Mouse (Mus musculus) erythroblast, adult 5-6 weeks (primary cell): ENCODE results near the gene Rbfox3. TPM values are rescaled to one million over a fixed set of nuclear protein-coding genes. Genes with fewer than 3 reads are reported as not detected.

Source experiments
- ATAC-seq: replicated peaks from 2 replicates; pipeline ENCODE4 v1.8.0; 2016; ENCODE audit warnings: moderate number of reproducible peaks, mild to moderate bottlenecking, moderate TSS enrichment, inconsistent platforms; ENCODE audit not compliant: poor library complexity, low FRiP score, severe bottlenecking
- total RNA-seq, 2 experiments: library from RNA; stranded (forward) in 1 of 2; stranded (reverse) in 1 of 2; fragments of 150-400 nt in 1 of 2; fragments of 200-764, 138-1000 nt in 1 of 2; gene quantifications; 2 replicates each; pipeline versions ENCODE4 v1.2.3 to v1.2.4; 2015 to 2017; ENCODE audit warnings: low replicate concordance in 2 of 2

Rbfox3 gene
- total RNA-seq, 2 experiments from 2014 or later: not detected

- ATAC-seq: no peak
These were observed 370.9 kb downstream of the Rbfox3 start for GRCm38 (mm10) chr11:118540411-118541026.

DNA sequence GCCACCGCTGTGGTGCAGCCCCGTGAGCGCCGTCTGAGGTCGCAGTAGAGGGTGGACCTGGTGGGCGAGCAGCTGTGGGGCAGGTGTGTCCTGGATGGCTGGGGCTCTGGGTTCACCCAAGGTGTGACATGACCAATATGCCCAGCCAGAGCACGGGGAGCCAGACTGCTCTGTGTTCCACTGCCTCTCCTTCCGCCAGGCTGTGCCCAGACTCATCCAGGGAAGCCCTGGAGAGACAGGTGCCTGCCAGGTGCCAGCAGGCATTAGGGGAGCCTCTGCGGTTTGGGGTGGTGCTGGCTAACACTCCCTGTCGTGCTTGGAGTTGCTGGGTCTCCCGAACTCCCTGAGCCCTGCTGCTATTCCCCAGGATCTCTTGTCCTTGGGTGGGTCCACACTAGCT is 373.4 kb downstream of the Rbfox3 start:
- ATAC-seq: no peak

- ATAC-seq: no peak
These were observed 376.9 kb downstream of the Rbfox3 start for GRCm38 (mm10) chr11:118534382-118535092.

GRCm38 (mm10) chr11:118530313-118530712 is 381.1 kb downstream of the Rbfox3 start:
- ATAC-seq: no peak

- no peak for ATAC-seq
These were observed 382.6 kb downstream of the Rbfox3 start for GRCm38 (mm10) chr11:118528761-118529160.

GRCm38 (mm10) chr11:118525059-118525458 is 386.3 kb downstream of the Rbfox3 start:
- ATAC-seq: no peak

DNA sequence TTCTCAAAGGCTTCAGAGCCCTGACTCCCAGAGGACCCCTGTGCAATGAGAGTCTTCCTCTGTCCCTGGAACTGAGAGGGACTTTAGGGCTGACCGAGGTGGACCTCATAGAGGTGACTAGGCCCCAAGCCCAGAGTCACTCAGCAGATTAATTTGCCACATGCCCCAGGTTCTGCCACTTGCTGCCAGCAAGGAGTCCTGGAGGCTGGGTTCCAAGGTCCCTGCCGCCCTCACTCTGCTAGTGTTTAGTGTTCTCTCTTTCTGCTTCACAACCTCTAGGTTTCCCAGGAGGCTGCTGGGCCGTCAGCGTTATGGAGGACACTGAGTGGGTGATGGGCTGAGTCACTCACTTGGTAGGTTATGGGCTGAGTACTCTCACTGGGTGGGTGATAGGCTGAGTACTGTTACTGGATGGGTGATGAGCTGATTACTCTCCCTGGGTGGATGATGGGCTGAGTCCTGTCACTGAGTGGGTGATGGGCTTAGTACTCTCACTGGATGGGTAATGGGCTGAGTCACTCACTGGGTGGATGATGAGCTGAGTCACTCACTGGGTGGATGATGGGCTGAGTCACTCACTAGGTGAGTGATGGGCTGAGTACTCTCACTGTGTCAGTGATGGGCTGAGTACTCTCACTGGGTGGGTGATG is 387.8 kb downstream of the Rbfox3 start:
- ATAC-seq: no peak

DNA sequence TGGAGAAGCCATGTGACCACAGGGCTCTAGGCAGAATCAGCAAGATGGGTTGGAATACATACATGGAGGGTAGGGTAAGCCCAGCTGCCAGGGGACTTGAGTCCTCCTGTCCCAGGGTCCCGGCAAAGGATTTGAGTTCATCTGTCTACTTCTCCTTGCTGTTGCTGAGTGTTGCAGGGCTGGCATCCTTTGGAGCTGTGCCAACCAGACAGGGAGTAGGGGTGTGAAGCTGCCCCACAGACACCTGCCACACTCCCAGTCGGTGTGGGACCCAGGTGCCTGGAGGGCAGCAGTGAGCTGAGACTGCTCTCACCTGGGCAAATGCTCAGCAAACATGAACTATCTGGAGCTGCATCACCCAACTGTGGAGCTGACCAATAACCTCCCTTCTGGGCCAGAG is 390.5 kb downstream of the Rbfox3 start:
- no peak for ATAC-seq

GRCm38 (mm10) chr11:118520251-118520650 is 391.1 kb downstream of the Rbfox3 start:
- ATAC-seq: no peak

DNA sequence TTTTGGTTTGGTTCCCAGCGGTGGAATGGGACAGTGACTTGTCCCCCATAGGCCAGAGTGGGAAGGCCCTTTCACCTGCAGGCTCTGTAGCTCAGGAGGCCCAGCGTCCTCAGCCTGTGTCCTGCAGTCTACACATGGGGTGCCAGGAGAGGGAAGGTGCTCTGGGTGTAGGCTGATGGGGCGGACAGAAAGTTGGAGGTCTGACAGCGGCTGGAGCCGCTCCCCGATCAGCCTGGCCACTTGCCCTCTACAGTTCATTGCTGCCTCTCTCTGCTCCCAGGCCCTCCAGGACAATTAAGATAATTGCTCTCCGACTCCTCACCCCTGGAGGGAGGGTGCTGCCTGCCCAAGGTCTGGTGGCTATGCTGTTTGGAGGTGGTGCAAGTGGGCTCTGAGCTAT is 392.7 kb downstream of the Rbfox3 start:
- ATAC-seq: no peak

GRCm38 (mm10) chr11:118517924-118518323 is 393.5 kb downstream of the Rbfox3 start:
- no peak for ATAC-seq

- no peak for ATAC-seq
These were observed 399.0 kb downstream of the Rbfox3 start for GRCm38 (mm10) chr11:118512257-118512910.

- ATAC-seq: no peak
These were observed 399.5 kb downstream of the Rbfox3 start for GRCm38 (mm10) chr11:118511851-118512250.

DNA sequence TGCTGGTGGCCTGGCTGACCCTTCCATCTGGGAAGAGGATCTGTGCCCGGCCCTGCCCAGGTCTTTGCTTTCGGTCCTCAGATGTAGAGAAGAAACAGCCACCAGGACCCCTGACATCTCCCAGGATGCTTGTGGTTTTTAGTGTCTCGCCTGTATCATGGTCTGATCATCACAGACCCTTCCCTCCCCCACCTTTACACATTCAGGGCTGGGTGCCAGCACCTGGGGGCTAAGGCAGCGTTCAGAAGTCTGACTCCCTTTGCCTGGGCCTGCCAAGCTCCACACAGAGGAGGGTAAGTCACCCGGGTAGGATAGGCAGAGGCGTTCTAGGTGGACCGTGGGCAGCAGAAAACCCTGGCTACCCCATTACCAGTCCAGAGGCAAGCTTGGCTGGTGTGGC is 403.1 kb downstream of the Rbfox3 start:
- ATAC-seq: no peak

DNA sequence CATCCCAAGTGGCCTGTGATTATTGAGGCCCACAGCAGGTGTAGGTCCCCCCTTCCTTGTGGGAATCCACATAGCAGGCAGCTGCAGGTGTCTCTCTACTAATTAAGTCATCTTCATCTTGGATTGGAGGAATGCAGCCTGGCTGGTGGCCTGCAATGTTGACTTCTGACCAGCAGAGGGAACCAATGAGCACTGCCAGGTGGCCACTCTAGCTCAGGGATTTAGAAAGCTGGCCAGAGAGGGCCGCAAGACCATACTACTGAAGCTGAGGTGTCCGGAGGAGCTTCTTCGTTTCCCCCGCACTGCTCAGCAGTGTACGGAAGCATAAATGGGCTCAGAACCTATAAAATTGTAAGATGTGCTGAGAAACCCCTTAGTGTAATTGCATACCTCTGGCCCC is 403.5 kb downstream of the Rbfox3 start:
- peak; percentile 67 for ATAC-seq

DNA sequence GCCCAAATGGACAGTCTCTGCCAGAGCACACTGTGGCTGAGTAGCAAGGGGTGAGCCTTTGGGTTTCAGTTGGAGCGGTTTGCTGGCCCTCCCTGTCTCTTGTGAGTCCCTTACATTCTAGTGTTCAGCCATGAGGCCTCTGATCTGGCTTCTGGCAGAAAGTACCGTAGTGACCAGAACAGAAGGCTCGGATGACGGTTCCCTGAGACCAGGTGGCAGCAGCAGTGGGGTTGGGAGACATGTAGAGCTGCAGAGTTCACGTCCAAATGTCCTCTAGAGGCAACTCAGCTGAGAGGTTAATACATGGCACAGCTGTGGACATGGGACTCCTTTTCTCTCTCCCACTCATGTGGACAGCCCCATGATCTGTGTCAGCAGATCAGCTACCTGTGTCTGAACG is 404.3 kb downstream of the Rbfox3 start:
- no peak for ATAC-seq

- no peak for ATAC-seq
These were observed 407.3 kb downstream of the Rbfox3 start for GRCm38 (mm10) chr11:118504180-118504454.

- ATAC-seq: no peak
These were observed 407.8 kb downstream of the Rbfox3 start for GRCm38 (mm10) chr11:118503418-118504179.

- ATAC-seq: no peak
These were observed 408.4 kb downstream of the Rbfox3 start for GRCm38 (mm10) chr11:118502990-118503389.

- ATAC-seq: no peak
These were observed 415.2 kb downstream of the Rbfox3 start for GRCm38 (mm10) chr11:118496066-118496689.
